Mouse (Mus musculus): ENCODE results near the gene G430095P16Rik.

GRCm38 (mm10) chr8:84708071-84708541 is 14.7 kb upstream of the G430095P16Rik start:
- no peak for TF ChIP-seq POLR2A (IDR thresholded peaks at IDR 0.05; ENCODE audit: insufficient read depth, low read depth, low read length)
- TF ChIP-seq CTCF (IDR thresholded peaks at IDR 0.05; ENCODE audit: insufficient read depth, low read depth, low read length), result no peak

Measured in olfactory bulb, adult 2 months (tissue).